Mouse (Mus musculus): ENCODE data around the gene Sft2d2.

Gene Sft2d2

DNA sequence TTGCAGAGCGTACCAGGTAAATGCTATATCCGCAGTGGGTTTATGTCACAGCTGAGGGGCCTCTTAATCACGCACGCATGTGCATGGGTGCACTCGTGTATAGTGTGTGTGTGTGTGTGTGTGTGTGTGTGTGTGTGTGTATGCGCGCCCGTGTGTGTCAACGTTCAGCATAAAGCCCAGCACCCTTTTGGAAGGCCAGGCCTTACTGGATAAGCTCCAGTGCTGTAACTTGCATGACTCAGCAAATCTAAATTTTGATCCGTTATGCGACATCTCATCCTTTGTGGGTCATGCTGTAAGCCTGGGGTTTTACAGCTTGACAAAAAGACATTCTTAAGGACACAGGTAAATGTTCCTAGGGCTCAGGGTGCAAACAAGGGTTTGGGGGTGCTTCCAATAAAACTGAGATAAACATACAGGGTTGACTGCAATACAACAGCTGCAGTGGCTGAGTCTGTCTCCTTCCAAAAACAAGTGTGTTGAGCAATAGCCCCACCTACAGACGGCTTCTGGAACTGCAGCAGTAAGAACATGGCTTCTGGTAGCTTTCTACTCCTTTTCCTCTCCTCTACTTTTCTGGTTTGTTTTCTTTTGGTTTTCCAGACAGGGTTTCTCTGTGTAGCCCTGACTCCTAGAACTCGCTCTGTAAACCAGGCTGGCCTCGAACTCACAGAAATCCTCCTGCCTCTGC is 61.9 kb downstream of the Sft2d2 start:
- DNase-seq = peak; percentile 86

DNA sequence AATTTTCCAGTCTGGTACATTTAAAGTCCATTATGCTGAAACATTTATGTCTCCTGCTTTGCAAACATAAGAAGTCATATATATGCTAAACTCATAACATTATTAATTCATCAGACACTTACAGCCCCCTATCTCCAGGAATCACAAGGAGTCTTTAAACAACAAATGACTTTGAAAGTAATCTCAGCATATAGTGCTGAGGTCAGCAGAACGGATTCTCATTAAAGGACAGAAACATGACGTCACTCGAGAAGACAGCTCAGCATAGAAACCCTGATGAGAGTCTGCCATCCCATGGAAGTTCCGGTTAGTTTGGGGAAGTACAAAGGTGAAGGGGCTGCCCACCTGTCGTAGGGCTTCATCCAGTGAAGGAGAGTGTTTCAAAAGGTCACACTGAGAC is 64.7 kb downstream of the Sft2d2 start:
- no peak for DNase-seq
